Mouse (Mus musculus) adrenal gland, postnatal 25 days (tissue): ENCODE data around the gene Slc8a3. TPM values are rescaled to one million over a fixed set of nuclear protein-coding genes. Genes with fewer than 3 reads are reported as not detected.
A peak's percentile ranks its signal among the peaks of the same experiment; 100 is the strongest.

Experiments
- DNase-seq: peaks from one replicate; pipeline ENCODE4 v3.0.0; 2021; ENCODE audit warnings: mixed read lengths
- total RNA-seq: library from RNA; stranded (reverse); gene quantifications from 2 replicates; pipeline ENCODE4 v1.2.3, GENCODE M21; 2021

Gene Slc8a3
- total RNA-seq, 1 experiment from 2014 or later = 1.2 TPM

DNA sequence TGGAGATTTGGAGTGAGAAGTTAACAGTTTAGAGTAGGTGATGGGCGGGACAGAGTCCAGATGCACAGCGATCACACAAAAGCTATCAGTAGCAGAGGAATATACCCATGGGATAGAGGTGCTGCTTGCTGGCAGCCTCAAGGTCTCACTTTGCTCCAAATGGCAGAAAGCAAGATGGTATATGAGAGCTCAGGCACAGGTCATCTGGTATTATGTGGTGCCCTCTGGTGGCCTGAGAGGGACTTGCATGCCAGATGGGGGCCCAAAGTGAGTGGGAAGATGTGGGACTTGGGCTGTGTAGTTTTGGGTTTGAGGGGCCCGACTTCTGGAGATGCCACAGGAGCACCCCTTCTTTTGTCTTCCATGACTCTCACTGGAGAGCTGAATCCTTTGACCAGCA lies 150.9 kb downstream of the Slc8a3 start:
- DNase-seq = peak; percentile 76

DNA sequence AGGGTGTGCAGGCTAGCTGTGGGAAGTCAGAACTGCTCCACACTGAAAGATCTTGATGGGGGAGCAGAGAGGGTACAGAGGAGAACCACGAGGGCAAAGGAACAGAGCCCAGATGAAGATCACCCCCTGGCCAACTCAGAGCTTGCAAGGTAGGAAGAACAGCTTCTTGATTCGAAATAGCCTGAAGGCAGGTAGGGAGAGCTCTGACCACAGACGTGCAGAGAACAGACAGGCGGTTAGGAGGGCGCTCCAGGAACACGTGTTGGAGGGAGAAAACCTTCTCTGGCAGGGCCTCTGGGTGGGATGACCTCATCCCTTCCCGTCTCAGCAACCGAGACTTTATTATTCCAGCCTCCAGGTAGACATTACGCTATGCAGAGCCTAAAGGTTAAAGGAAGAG lies 157.7 kb downstream of the Slc8a3 start:
- DNase-seq = no peak

DNA sequence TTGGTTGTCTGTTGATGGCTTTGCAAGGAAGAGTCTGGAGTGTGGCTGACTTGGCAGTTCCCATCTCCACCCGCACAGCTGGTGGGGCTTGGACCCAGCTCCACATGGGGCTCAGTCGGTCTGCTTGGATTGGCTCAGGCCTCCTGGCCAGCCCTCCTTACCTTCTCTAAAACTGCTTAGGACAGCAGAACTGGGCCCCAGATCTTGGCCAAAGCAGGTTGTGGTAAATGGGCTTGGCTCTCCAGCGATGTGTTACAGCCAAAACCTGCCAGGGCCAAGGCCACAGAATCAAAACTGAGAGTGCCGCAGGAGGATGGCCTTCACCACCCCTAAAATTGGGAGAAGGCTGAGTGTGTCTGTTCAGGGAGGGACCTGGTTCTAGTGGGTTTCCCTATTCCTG lies 159.1 kb downstream of the Slc8a3 start:
- peak; percentile 55 for DNase-seq

DNA sequence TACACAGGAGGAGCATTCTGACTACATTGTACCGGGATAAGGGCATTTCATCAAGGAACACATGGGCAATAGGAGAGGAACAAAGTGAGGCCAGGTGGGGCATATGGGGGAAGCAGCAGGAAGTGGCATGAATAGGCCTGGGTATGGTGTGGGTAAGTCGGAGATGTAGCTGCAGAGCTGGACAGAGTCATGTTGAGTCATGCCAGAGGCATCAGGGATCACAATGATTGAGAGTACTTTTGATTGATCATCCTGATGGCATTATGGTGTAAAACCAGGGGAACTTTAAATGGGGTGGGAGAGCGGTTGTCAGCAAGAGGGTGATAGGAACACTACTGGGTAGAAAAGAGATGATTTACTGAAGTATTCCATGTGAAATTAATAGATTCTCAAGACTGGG lies 160.0 kb downstream of the Slc8a3 start:
- DNase-seq = no peak

DNA sequence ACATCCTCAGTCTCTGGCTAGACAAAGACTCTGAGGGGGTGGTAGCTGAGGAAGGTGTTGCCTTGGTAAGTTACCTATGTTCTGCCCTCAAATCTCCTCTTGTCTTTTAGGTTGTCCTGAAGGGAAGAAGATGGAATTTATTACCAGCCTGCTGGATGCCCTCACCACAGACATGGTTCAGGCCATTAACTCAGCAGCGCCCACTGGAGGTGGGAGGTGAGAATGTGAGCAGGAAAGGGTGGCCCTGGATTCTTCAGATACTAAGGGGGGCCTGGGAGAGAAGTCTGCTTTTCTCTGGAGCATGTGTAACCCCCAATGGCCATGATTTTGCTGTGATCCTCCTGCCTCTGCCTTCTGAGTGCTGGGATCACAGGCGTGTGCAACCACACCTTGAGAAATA lies 162.9 kb downstream of the Slc8a3 start:
- DNase-seq = no peak

DNA sequence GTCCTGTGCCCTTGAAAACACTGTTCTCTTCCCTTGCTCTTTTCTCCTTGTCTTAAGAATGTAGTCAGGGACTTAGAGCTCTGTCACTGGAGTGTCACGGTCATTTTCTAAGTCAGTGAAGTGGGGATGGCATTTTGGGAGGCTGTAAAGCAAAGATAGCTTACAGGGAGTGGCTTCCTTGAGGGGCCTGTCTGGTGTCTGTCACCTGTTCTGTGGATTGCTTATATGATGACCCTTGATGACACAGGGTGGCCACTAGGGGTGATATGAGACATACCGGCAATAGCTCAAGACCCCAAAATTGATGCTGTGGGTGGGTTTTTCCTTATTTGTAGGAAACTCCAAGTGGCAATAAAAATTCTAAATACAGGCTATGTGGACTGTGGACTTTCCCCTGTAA lies 164.5 kb downstream of the Slc8a3 start:
- DNase-seq = no peak

DNA sequence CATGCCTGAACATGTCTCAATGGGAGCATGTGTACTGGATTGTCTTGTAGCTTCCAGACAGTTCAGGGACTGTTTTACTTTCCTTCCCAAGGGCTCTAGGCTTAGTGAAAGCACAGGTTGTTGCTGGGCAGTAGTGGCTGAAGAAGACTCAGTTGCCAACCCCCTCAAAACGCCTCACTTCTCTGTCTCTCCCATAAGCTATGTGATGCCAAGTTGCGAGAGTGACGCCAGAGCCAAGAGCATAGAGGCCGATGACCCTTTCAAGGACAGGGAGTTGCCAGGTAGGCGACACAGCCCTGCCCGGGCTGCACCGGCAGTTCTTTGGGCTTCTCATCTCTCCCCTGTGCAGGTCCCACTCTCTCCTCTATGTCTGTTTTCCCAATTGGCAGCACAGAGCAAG lies 164.9 kb downstream of the Slc8a3 start:
- DNase-seq = no peak

DNA sequence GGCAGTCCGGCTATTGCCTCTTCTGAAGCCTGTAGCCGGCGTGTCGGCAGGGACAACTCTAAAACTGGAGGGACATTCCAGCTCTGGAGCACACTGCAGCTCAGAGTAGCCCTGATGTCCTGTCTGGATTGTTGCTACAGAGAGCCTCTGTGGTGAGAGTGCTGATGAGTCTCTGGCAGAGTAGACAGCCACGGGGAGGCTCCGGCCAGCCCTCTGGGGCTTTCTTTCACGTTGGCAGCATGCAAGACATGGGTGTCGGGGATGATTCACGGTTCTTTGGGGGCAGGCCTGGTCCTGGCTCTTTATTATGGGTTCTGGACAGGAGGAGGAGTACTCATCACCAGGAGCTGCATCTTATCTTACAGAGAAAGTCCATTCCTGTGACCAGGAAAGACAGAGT lies 165.8 kb downstream of the Slc8a3 start:
- DNase-seq = no peak

DNA sequence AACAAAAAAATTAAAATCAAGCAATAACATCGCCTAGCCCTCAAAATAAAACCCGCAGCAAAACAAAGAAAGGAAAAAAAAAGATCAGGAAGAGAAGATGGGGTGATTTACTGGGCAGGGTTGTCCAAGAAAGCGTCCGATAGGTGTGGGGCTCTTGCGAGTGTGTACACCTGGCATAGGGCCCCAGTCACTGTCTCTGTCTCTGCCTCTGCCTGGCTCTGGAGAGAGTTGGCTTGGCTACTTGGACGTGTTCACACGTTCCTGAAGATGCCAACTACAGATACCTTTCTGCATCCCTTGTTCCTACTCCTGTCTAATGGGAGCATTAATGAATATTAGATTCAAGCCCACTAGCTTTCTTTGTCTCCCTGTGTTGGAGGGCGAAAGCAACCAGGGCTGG lies 166.4 kb downstream of the Slc8a3 start:
- DNase-seq = no peak

DNA sequence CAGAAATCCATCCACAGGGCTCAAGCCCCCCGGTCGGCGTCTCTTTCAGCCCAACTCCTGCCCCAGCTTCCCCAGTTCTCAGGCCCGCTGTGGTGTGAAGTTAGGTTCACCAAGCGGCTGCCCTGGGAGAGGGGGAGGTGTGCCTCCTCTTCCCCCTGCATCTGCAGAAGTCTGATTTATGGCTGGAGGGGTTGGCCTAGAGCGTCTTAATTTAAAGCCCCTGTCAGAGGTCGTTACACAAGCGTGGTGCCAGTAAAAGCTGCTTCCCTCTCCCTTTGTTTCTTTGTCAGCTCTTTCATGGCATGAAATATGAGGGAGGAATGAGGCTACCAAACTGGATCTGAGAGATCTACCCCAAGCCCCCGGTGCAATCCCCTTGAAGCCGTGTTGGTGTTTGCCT lies 166.9 kb downstream of the Slc8a3 start:
- DNase-seq = no peak

DNA sequence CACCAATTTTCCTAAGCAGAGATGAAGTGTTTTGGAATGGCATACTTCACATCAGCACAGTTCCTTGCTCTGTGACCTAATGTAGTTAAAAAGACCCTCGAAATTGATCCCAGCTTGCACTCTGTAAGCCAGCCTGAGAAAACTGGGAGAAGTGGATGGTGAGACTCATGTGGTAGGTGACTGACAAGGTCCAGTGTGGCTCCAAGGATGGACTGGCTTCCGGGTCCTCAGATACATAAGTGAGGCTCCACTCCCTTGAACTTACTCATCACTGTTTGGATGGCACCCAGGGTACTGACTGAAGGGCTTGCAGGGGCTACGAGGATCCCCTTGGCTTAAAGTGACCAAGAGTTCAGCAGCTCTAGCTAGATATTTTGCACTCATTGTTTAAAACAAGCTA lies 169.4 kb downstream of the Slc8a3 start:
- no peak for DNase-seq

DNA sequence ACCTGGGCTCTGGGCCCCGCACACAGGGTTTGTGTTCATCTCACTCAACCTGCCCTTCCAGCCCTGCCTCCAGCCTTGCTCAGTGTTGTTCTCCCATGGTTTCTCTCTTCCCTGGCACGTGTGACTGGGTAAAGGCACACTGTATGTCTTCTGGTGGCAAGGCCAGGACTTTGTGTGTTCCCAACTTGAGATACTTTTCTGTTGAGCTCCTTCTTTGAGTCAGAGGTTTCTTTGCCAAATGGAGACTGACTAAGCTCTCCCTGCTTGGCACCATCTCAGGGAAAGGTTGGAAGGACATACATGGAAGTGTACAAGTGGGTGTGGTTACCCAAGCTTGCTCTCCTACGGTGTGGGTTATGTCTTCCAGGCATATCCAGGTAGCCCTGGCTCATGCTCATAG lies 169.8 kb downstream of the Slc8a3 start:
- DNase-seq = peak; percentile 32

DNA sequence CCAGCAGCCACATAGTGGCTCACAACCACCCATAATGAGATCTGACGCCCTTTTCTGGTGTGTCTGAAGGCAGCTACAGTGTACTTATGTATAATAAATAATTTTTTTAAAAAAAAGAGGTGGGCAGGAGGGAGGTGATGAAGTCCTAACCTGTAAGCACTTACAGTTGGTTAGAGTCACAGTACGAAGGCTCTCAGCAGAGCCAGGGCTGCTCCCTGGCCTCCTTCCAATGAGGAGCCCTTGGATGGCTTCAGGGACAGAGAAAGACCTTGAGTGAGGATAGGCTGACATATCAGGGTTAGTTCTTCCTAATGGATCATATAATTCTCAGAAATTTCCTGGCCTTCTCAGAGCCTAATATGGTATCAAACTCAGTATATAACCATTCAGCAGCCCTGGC lies 171.7 kb downstream of the Slc8a3 start:
- DNase-seq = peak; percentile 76

DNA sequence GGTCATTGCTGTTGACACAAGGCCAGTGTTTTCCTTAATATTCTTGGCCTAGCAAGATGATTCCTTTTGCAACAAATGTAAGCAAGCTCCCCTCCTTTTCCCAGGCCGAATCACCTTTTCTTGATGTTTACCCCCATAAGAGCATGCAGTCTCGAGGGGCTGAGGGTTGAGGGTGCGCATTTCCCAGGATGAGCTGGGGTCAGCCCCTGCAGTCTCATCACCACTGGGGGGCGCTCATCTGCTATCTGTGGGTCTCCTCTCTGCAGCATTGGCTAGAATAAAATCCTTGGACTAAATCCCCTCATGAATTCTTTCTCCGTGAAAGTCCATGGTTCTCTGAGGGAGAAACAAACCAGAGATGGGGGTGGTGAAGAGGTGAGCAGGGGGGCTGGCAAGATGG lies 172.1 kb downstream of the Slc8a3 start:
- peak; percentile 80 for DNase-seq

DNA sequence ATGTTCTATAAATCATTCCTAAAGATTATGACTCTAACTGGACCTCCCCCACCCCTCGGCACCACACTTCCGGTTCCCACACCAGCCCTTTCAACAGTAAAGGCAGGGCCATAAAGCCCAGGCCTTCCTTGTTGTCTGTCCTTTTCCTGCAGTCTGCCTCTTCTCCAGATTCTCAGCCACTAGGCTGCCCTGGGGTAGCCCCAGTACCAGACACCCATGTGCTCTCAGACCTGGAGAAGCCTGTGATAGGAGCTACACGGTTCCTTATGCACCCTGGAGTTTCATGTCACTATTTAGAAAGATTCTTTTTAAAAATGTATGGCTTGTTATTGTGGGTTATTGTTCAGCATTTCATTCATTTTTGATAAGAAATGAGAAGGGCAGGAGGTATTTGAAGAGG lies 172.6 kb downstream of the Slc8a3 start:
- DNase-seq = no peak

DNA sequence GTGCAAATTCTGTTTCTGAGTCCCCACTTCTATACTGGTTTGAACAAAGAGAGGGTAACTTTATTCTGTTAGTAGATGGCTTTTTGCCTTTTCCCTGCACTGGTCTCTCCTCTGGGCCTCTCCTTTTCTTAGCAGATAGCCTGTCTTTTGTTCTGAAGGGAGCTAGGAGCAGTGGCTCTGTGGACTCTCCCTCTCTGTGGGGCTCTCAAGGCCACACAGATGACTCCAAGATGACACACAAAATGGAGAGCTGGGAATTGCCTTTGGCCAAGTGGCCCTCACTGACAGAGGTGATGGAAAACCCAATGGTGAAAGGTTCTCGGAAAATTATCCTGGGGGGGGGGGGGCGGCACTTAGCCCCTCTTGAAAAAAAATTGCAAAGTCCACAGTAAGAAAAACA lies 173.0 kb downstream of the Slc8a3 start:
- DNase-seq = no peak

DNA sequence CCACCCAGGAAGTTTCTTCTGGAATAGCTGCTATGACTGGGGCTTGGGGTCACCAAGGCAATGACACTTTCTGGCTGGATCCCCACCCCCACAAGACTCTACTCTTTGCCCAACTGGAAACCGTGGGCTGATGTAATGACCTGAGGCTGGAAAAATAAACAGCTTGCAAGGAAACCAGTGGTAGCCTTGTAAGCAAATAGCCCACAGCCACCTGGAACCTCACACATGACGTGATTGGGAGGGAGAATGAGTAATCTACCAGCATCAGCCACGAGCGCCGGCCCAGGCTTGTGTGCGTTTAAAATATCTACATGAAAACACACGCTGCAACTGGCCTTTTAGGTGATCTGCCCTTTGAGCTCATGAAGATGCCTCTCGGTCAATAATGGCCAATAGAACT lies 176.1 kb downstream of the Slc8a3 start:
- no peak for DNase-seq

DNA sequence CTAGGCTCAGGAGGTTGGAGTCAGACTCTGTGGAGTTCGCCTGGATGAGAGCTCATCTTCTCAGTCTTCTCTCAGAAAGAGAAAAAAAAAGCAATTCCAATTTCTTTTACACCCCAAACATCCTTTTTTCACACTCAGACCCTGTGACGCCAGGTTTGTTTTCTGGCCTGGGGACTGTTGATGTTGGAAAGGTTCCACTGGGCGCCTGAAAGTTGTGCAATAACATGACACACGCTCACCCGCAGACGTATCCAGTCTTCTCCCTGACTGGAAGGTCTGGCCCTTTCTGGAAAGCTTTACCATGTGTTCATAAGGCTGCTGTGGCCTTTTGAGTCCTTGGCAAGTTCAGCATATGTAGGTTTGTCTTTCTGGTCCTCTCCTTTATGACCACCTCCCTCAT lies 177.3 kb downstream of the Slc8a3 start:
- DNase-seq = peak; percentile 58

DNA sequence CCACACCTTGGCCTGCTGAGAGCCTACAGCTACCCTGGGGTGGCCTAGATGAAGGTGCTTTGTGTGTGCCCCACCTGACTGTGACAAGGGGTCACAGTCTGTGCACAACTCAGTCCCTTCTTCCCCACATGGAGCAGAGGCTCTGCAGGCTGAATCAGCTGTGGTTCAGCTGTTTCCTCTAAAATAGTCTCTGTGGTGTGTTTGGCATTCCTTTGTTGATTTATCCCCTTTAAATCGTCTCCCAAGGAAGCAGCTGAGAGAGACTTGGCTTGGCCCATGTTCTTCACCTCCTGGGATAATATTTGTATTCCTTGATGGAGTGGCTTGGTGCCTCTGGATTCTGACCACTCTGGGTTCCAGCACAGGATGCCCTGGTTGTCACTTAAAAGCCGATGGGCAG lies 180.9 kb downstream of the Slc8a3 start:
- no peak for DNase-seq

DNA sequence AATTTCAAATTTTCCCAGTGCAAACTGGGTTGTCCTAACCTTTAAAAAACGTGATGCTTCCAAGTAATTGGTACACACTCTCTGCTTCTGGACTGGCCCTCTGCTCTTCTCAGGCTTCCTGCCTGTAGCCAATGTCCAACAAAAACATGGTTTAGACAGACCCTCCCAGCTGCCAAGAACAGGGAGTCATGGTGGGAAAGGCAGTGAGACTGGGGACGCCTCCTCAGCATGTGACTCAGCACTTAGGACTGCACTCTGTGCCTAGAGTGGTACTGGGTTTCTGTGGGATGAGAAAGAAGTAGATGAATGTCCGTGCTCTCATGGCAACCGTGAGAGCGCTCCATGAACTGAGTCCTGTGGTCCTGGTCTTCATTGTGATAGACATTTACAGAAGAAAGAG lies 182.1 kb downstream of the Slc8a3 start:
- DNase-seq = no peak

DNA sequence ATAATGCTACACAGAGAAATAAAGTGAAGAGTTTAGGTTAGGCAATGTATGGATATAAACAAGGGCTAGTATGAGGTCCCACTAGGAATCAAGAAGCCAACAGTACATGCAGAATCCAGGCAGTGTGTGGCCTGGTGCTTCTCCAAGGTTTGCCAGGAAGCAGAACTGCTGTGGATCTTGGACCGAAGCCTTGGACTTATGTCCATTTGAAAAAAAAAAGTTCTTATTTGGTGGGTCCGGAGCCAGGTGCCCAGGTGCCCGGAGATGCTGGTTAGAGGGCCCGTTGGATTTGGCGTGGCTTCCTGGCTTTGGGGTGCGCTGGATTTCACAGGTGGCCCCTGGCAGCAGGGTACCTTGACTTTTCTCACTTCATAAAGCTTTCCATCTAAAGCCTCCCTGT lies 185.0 kb downstream of the Slc8a3 start:
- no peak for DNase-seq
